Mouse (Mus musculus) heart, postnatal 0 days (tissue): ENCODE measurements around the gene Sbno1.

Source experiments
- CTCF ChIP-seq: IDR thresholded peaks from 2 replicates; pipeline ENCODE4 v1.5.1; 2016; ENCODE audit warnings: antibody characterized with exemption, control low read depth, low read depth
- EP300 ChIP-seq: IDR thresholded peaks from 2 replicates; pipeline ENCODE4 v1.6.1; 2016; ENCODE audit warnings: antibody characterized with exemption, low read depth

DNA sequence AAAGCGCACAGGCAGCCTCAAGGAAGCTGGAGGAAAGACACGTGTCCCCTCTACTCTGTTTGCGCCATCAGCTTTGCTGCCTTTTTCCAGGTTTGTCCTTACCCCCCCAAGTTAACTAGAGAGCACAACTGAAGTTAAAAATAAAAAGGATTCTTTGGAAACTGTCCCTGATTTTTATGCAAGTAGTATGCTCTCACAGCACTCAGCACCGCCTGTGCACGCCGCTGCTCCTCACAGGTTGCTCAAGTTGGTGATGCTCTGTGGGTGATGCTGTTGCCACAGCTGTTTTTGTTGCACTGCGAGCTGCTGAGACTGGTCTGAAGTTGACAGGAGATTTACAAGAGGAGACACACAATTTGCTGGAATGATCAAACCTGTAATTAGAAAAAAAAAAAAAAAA is 51.5 kb downstream of the Sbno1 start:
- TF ChIP-seq EP300: no peak
- TF ChIP-seq CTCF: no peak
